Mouse (Mus musculus) hematopoietic stem cell, adult 5-6 weeks (primary cell): Measurements from ENCODE around the gene Cish. TPM values are rescaled to one million over a fixed set of nuclear protein-coding genes. Genes with fewer than 3 reads are reported as not detected.

Source experiments
- ATAC-seq, 2 experiments: fragments of 125-278 bp in 1 of 2; replicated peaks in 1 of 2; 2 replicates each; pipeline ENCODE4 v1.8.0; 2016 to 2017; ENCODE audit warnings: inconsistent platforms in 2 of 2, mild to moderate bottlenecking in 2 of 2, moderate number of reproducible peaks in 2 of 2, low read depth in 1 of 2, moderate TSS enrichment in 1 of 2; ENCODE audit not compliant: low FRiP score in 2 of 2, poor library complexity in 2 of 2, severe bottlenecking in 2 of 2, insufficient read depth in 1 of 2, low TSS enrichment in 1 of 2
- total RNA-seq: library from RNA; stranded (forward); fragments of 172-1452, 232-1000 nt; gene quantifications from 2 replicates; pipeline ENCODE4 v1.2.3, GENCODE M21; 2017

The Cish gene
- total RNA-seq, 1 experiment from 2014 or later = 1.4 TPM

GRCm38 (mm10) chr9:107272284-107272683 is 23.5 kb upstream of the Cish start:
- ATAC-seq = peak in 1 of 2 experiments; percentile 31; a peak in 2 of 4 replicates

GRCm38 (mm10) chr9:107273184-107273583 is 22.6 kb upstream of the Cish start:
- ATAC-seq = peak; percentile 57; a peak in 3 of 4 replicates

- ATAC-seq = no peak
Measured at GRCm38 (mm10) chr9:107274751-107275150, 21.1 kb upstream of the Cish start.

DNA sequence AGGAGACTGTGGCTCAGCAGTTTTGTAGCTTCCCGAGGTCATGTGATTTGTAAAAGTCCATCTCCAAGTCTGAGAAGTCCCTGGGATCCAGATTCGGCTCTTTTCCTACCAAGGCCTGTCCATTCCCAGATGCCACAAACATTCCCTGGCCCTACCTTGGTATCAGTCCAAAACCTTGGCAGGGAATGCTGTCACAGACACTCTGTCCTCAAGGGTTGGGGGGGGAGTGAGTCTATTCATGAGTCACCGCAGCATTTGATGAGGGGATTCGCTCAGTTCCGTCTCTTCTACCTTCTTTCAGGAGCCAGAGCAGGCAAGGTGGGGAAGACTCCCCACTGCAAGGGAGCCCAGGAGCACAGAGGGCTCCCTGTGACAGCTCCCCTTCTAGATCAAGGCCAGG is 20.1 kb upstream of the Cish start:
- ATAC-seq = no peak

- no peak for ATAC-seq
Measured at GRCm38 (mm10) chr9:107277603-107278002, 18.2 kb upstream of the Cish start.

DNA sequence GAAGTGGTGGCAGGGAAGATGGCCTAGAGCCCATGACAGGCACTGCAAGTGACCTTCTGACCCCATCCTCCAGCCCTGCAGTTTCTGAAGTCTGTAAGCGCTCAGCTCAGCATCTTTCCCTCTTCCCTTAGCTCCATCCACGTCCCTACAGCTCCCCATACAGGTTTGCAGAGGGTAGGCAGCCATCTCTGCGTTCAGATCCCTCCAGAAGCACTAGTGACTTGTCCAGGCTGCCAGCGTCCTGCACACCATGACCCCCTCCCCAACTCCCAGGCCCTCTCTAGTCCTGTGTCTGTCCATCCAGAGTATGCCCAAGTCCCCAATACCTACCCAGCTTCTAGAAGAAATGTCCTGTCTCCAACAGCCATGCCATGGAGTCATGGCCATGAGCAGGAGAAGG is 17.7 kb upstream of the Cish start:
- ATAC-seq = no peak

DNA sequence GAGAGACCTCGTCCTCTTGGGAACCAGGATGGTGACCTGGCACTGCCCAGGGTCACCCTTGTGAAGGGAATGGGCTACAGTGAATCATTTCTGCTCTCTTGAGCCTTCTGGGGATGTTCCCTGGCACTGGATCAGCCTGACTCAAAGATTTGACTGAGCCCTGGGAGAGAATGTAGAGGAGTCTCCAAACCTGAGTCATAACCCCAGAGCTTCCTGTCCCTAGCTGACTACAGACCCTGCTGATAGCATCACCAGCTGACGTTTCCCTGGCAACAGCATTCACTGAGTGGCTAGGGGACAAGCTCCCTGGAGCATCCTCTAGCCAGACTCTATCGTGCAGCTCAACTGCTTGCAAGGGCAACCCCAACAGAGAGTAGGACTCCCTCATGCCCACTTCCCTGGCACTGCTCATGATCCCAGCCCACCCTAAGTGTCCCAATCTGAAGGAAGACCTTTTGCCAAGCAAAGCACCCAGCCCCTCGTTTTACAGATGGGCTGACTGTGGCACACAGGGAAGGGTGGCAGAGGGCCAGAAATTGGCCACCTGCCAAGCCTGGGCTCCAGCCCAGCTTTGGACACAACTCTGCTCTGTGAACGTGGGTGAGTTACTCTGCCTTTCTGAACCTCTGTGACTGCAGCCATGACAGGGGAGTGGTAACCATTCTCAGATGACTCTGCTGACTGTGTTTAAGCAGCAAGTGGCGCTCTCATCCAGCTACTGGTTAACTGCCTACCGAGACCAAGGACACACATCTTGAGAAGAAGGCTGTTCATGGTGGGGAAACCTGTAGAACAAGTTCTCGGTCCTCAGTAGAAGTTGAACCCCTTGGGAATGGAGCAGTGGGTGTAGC is 17.1 kb upstream of the Cish start:
- peak in 1 of 2 experiments; percentile 9; a peak in 1 of 4 replicates for ATAC-seq

GRCm38 (mm10) chr9:107279378-107280321 is 16.2 kb upstream of the Cish start:
- peak; percentile 29 to 54 for ATAC-seq

GRCm38 (mm10) chr9:107280322-107281027 is 15.4 kb upstream of the Cish start:
- ATAC-seq = peak; percentile 71 to 73

- ATAC-seq = no peak
Measured at GRCm38 (mm10) chr9:107281241-107281987, 14.4 kb upstream of the Cish start.

DNA sequence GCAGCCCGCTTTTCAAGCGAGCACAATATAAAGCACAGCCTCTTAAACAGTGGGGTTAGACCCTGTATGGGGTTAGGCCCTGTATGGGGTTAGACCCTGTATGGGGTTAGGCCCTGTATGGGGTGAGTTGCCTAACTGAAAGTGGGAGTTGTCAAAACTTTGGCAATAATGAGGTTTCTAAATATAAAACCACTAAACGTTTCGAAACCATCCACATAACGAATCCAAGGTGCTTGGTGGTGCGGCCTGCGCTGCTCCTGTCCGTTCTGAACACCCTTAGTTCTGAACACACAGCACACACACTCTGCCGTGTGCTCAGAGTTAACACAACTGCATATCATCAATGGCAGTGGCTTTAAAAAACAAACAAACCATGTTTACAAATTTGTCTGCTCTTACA is 12.9 kb upstream of the Cish start:
- no peak; a peak in 1 of 4 replicates for ATAC-seq

DNA sequence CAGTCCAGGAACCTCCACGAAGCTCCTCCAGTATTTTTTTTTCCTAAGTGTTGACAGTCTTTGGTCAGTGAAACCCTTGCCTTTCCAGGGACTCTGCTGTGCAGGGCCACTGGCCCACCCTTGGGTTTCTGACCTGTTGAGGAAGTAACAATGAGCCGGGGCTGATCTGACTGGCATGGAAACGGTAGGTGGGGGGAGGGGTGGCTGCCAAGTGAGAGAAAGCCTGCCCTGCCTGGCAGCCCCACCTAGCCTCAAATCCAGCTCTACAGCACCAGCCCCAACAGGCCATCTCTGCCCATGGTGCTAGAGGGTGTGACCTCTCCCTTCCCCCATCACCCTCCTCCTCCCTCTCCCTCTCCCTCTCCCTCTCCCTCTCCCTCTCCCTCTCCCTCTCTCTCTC is 10.8 kb upstream of the Cish start:
- ATAC-seq = peak; percentile 12 to 23; a peak in 1 of 4 replicates

DNA sequence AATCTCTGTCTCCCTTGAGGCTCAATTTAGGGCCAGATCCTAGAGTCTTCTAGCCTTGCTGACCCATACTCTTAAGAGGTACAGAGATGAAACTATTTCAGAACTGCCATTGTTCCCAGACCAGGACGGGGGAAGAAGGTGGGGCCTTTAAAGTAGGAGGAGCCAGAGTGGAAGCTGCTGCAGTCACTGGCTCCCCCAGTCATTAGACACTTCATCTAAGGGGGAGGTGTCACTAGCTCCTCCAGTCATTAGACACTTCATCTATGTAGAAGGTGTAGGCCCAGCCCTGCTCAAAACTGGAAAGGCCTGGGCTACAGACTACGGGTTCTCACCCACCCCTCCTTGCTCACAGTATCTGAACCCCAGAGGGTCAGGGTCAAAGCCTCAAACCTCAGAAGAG is 8.5 kb upstream of the Cish start:
- peak in 1 of 2 experiments; percentile 20; a peak in 1 of 4 replicates for ATAC-seq

GRCm38 (mm10) chr9:107288105-107288650 is 7.6 kb upstream of the Cish start:
- no peak for ATAC-seq

GRCm38 (mm10) chr9:107288711-107289110 is 7.1 kb upstream of the Cish start:
- ATAC-seq = peak; percentile 55 to 63

DNA sequence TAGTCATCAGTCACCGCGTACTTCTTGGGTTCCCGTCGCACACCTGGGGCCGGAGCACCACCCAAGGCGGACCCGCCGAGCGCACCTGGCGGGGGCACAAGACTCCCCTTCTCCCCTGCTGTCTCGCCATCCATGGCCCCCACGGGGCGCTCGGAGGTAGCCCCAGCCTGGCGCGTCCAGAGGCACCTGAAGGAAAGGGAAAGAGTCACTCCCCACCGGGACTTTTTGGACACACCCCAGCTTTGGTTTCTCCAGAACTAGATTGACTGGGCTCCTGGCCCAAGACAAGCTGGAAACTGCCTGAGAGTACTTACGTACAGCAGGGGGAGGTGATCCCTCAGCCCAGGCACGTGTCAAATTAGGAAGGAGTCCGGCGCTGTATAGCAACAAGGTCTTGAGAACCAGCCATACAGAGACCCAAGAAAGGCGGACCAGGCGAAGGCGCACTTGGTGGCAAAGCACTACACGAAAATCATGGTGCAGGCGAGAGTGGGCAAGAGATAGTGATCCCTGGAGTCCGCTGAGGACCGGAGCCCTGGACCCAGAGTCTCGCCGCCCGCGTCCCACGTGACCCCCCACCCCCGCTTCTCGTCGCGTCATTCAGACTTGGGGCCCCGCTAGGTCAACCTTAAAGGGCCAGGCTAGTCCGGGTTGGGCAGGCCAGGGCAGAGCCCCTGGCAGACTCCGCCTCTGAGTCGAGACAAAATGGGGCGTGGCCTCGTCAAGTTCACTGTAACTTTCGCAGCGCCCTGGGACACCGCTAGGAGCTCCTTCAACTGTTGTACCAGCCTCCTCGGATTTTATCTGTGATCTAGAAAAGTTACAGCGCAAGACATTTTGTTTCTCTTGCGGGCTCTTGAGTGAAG is 6.4 kb upstream of the Cish start, which contains the start of gene Mapkapk3:
TSS of gene Mapkapk3 (minus strand) at position 667 of the 866 bp plus-strand sequence.
- peak; percentile 69 to 76 for ATAC-seq
